Mouse (Mus musculus) C2C12 (cell line): ENCODE measurements around the gene Cdiptos.

Experiments
- CTCF ChIP-seq: IDR thresholded peaks from one replicate; pipeline ENCODE4 v1.5.1; 2011; ENCODE audit not compliant: control insufficient read depth, insufficient read depth, insufficient read length
- FOSL1 ChIP-seq: IDR thresholded peaks from one replicate; pipeline ENCODE4 v1.8.0; 2011; ENCODE audit warnings: mild to moderate bottlenecking, low read length; ENCODE audit not compliant: poor library complexity, insufficient read depth, severe bottlenecking
- MAX ChIP-seq: IDR thresholded peaks from one replicate; pipeline ENCODE4 v1.6.1; 2011; ENCODE audit warnings: mild to moderate bottlenecking, control low read depth
- MYOD1 ChIP-seq: IDR thresholded peaks from one replicate; pipeline ENCODE4 v1.6.1; 2011; ENCODE audit warnings: low read depth; ENCODE audit not compliant: control insufficient read depth, insufficient read length
- MYOG ChIP-seq: IDR thresholded peaks from one replicate; pipeline ENCODE4 v1.6.1; 2011; ENCODE audit not compliant: control insufficient read depth, insufficient read length; ENCODE audit errors: extremely low read depth
- USF1 ChIP-seq: IDR thresholded peaks from one replicate; pipeline ENCODE4 v1.6.1; 2011; ENCODE audit warnings: low read depth, mild to moderate bottlenecking, control low read depth, moderate library complexity

- TF ChIP-seq CTCF (no peak), USF1 (no peak), MYOG (no peak), MAX (no peak), MYOD1 (no peak), FOSL1 (no peak)
These were observed 38.4 kb upstream of the Cdiptos start, which contains the start of gene Mvp for GRCm38 (mm10) chr7:127014320-127014719.
